Mouse (Mus musculus) heart, embryonic 15.5 days (tissue): Measurements from ENCODE around the gene Stom. TPM values are rescaled to one million over a fixed set of nuclear protein-coding genes. Genes with fewer than 3 reads are reported as not detected.

Source experiments
- ATAC-seq: fragments of 200-750 bp; cut with Nextera tagmentation; replicated peaks from 2 replicates; pipeline ENCODE4 v1.8.0; 2017; ENCODE audit warnings: low read depth, moderate TSS enrichment; ENCODE audit not compliant: insufficient number of reproducible peaks, insufficient read depth, low FRiP score
- H3K27ac ChIP-seq: fragments of 300-500 bp; sonication (generic); 2 replicates; pipeline ENCODE4 v1.5.1; 2015; ENCODE audit warnings: mild to moderate bottlenecking, inconsistent platforms
- H3K27me3 ChIP-seq: fragments of 300-500 bp; sonication (generic); 2 replicates; pipeline ENCODE4 v1.6.1; 2015; ENCODE audit warnings: inconsistent platforms
- H3K36me3 ChIP-seq: fragments of 300-500 bp; sonication (generic); 2 replicates; pipeline ENCODE4 v1.6.1; 2015; ENCODE audit warnings: mild to moderate bottlenecking, inconsistent platforms
- H3K4me1 ChIP-seq: fragments of 300-500 bp; sonication (generic); replicated peaks from 2 replicates; pipeline ENCODE4 v1.6.1; 2015; ENCODE audit warnings: inconsistent platforms
- H3K4me2 ChIP-seq: fragments of 300-500 bp; sonication (generic); 2 replicates; pipeline ENCODE4 v1.6.1; 2015; ENCODE audit warnings: inconsistent platforms, mild to moderate bottlenecking, moderate library complexity
- H3K4me3 ChIP-seq: fragments of 300-500 bp; sonication (generic); 2 replicates; pipeline ENCODE4 v1.5.1; 2015; ENCODE audit warnings: mild to moderate bottlenecking, inconsistent platforms
- H3K9ac ChIP-seq: fragments of 300-500 bp; sonication (generic); 2 replicates; pipeline ENCODE4 v1.6.1; 2015; ENCODE audit warnings: mild to moderate bottlenecking, inconsistent platforms
- H3K9me3 ChIP-seq: fragments of 300-500 bp; sonication (generic); replicated peaks from 2 replicates; pipeline ENCODE4 v1.6.1; 2016; ENCODE audit warnings: inconsistent platforms
- WGBS: fragments of 180-500 bp; shearing (Covaris S2); methylation state at CpG from one replicate; pipeline ENCODE4 v1.1.7; 2015; ENCODE audit warnings: mixed read lengths; 5-methylcytosine and 5-hydroxymethylcytosine counted together
- polyA plus RNA-seq: library from polyadenylated mRNA; unstranded; fragments of >200 nt; fragmentation: Nextera tagmentation; extraction: Ambion mirVana; gene quantifications from 2 replicates; pipeline ENCODE4 v1.2.1, GENCODE M21; 2015

The Stom gene
- 52.2 and 65.6 TPM in 2 replicates for polyA plus RNA-seq

- Histone ChIP-seq H3K4me1 (peaks cover 17% of the 10 kb centered on the region), H3K27me3 (no peaks in the 10 kb centered on the region), H3K27ac (peak within 1 kb of the TSS; percentile 89), H3K4me3 (peak within 1 kb of the TSS; percentile 80), H3K4me2 (peak within 1 kb of the TSS; percentile 94), H3K9ac (peak within 1 kb of the TSS; percentile 76), H3K36me3 (no peaks in the 10 kb centered on the region), H3K9me3 (no peaks in the 10 kb centered on the region)
- under 1% methylated on average over 45 of the region's 45 CpGs for WGBS
- peak; percentile 99 for ATAC-seq
Observed at GRCm38 (mm10) chr2:35336388-35337280, at the start of gene Stom. TSS of gene Stom (minus strand) at chr2:35336976.

DNA sequence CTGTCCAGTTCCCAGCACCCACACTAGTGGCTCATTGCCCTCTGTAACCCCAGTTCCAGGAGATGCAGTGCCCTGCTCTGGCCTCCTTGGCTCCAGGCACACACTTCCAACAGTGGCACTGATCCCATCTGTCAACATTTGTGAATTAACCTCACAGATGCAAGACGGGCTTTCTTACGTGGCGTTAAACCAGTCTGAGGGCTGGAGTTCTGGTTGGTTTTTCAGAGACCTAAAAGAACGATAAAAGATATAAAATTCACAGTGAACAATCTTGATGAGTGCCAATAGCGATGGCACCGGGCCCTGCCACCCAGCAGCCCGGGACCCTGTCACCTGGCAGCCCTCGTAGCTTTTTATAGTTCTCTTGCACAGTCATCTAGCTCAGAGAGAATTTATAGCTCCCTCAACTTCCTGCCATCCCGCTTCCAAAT, 48.7 kb upstream of the Stom start:
- no peak overlapping the region for H3K4me3 ChIP-seq
- no peak overlapping the region for H3K9ac ChIP-seq
- H3K36me3 ChIP-seq, result no peaks in the 10 kb centered on the region
- H3K9me3 ChIP-seq, result 0 out of 2 replicates have a peak, but pooled peaks cover 3% of the 10 kb centered on the region
- H3K4me2 ChIP-seq, result peak overlapping the region; percentile 37
- peak overlapping the region; percentile 75 for H3K27ac ChIP-seq
- peaks cover 10% of the 10 kb centered on the region for H3K4me1 ChIP-seq
- H3K27me3 ChIP-seq, result no peaks in the 10 kb centered on the region
- ATAC-seq, result no peak; the same call in 1 of the 2 replicates
- WGBS, result 41% methylated on average over 9 of the region's 9 CpGs

DNA sequence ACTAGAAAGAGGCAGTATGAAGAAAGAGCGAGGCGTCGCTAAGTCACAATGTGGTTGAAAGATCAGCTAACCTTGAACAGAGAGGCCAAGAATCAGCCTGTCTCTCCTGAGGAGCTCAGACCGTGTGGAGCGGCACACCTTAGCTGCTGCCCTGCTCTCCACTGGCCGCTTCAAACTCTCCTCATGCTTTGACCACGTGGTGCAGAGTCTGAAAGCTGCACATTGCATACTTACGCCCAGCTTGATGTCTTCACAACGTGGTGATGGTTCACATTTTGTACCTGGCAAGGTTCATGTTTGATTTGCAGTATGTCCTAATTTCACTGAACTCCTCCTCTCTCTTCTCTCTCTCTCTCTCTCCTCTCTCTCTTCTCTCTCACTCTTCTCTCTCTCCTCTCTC, 42.5 kb upstream of the Stom start:
- Histone ChIP-seq H3K9me3 (no peaks in the 10 kb centered on the region), H3K4me3 (no peak overlapping the region)
- no peak for ATAC-seq

DNA sequence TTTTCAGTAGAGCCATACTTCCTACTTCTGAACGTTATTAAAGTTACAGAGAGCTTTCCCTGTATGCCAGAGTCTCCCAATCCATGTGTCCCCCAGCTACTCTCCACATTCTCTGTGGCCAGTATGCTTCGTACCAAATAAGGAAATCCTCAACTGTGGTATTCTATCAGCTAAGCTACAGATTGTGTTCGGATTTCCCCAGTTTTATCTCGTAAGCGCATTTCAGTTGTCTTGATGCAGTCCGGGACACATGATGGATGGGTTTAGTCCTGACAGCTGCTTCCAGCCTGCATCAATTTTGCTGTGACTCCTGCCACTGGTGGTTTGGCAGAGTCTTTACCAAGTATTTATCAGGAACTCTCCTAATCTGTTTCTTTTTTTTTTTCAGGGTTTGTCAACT, 40.8 kb upstream of the Stom start:
- no peak overlapping the region for H3K4me3 ChIP-seq
- no peak for ATAC-seq
- H3K9ac ChIP-seq, result no peak overlapping the region
- no peaks in the 10 kb centered on the region for H3K27me3 ChIP-seq
- H3K36me3 ChIP-seq, result no peaks in the 10 kb centered on the region
- H3K9me3 ChIP-seq, result no peaks in the 10 kb centered on the region
- no peak overlapping the region for H3K27ac ChIP-seq
- WGBS, result 14% methylated on average over 6 of the region's 6 CpGs
- 0 out of 2 replicates have a peak, but pooled peaks cover 2% of the 10 kb centered on the region for H3K4me1 ChIP-seq
- no peak overlapping the region for H3K4me2 ChIP-seq

More for the DNA sequence above, 42.5 kb upstream of the Stom start:
- 0 out of 2 replicates have a peak, but pooled peaks cover 2% of the 10 kb centered on the region for H3K4me1 ChIP-seq
- H3K27me3 ChIP-seq, result no peaks in the 10 kb centered on the region
- no peak overlapping the region for H3K4me2 ChIP-seq
- WGBS, result 65% methylated on average over 9 of the region's 9 CpGs
- no peaks in the 10 kb centered on the region for H3K36me3 ChIP-seq
- no peak overlapping the region for H3K27ac ChIP-seq
- H3K9ac ChIP-seq, result no peak overlapping the region

GRCm38 (mm10) chr2:35373003-35373402, 36.2 kb upstream of the Stom start:
- H3K4me2 ChIP-seq, result no peak overlapping the region
- ATAC-seq, result no peak
- H3K36me3 ChIP-seq, result no peaks in the 10 kb centered on the region
- no peak overlapping the region for H3K4me3 ChIP-seq
- no peak overlapping the region for H3K27ac ChIP-seq
- 24% methylated on average over 3 of the region's 3 CpGs for WGBS
- no peaks in the 10 kb centered on the region for H3K9me3 ChIP-seq
- H3K27me3 ChIP-seq, result no peaks in the 10 kb centered on the region
- H3K4me1 ChIP-seq, result 0 out of 2 replicates have a peak, but pooled peaks cover 2% of the 10 kb centered on the region
- H3K9ac ChIP-seq, result no peak overlapping the region

DNA sequence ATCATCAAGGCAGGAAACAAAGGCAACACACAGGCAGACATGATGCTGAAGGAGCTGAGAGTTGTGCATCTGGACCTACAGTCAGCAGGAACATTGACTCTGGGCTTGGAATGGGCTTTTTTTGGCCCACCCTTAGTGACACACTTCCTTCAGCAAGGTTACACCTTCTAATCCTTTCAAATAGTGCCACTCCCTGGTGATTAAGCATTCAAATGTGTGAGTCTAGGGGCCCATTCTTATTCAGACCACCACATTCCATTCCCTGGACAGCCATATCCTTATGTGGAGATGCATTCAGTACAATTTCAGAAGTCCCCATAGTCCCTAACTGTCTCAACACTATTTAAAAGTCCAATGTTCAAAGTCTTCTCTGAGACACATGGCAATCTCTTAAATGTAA, 33.9 kb upstream of the Stom start:
- Histone ChIP-seq H3K4me2 (no peak overlapping the region), H3K4me1 (no peaks in the 10 kb centered on the region), H3K4me3 (no peak overlapping the region), H3K27me3 (no peaks in the 10 kb centered on the region), H3K36me3 (no peaks in the 10 kb centered on the region), H3K9ac (no peak overlapping the region), H3K27ac (no peak overlapping the region), H3K9me3 (no peaks in the 10 kb centered on the region)
- no peak for ATAC-seq

- 36% methylated on average over 2 of the region's 2 CpGs for WGBS
- Histone ChIP-seq H3K4me1 (no peaks in the 10 kb centered on the region), H3K27ac (no peak within 1 kb of the TSS), H3K4me2 (no peak within 1 kb of the TSS), H3K4me3 (no peak within 1 kb of the TSS), H3K27me3 (no peaks in the 10 kb centered on the region), H3K9me3 (no peaks in the 10 kb centered on the region), H3K9ac (no peak within 1 kb of the TSS), H3K36me3 (no peaks in the 10 kb centered on the region)
- ATAC-seq, result no peak
Observed at GRCm38 (mm10) chr2:35367629-35368028, 30.9 kb upstream of the Stom start, which contains the start of gene 4930568D16Rik. TSS of gene 4930568D16Rik (minus strand) at chr2:35367729.

DNA sequence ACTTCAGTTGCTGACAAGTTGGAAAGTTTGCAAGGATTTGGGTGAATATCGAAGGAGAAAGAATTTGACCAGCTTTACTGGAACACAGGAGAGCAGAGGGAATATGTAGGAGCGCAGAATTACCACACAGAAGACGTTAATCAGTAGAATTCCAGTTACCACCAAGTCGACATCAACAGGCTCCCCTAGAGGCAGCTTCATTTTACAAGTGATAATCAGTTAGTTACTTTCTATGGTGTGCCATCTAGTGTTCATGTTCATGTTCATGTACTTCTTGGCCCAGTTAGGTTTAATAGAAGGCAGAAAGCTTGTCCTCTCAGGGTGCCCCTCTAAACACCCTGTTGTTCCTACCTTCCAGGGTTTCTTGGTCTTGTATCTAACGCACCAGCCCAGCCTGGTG, 12.4 kb upstream of the Stom start:
- no peak for ATAC-seq
- H3K4me3 ChIP-seq, result no peak overlapping the region

GRCm38 (mm10) chr2:35345984-35346383, 9.2 kb upstream of the Stom start:
- no peak for ATAC-seq
- Histone ChIP-seq H3K27ac (no peak overlapping the region), H3K4me3 (no peak overlapping the region), H3K36me3 (no peaks in the 10 kb centered on the region), H3K9me3 (no peaks in the 10 kb centered on the region), H3K27me3 (no peaks in the 10 kb centered on the region), H3K4me2 (no peak overlapping the region), H3K9ac (no peak overlapping the region), H3K4me1 (no peaks in the 10 kb centered on the region)
- WGBS, result 57% methylated on average over 2 of the region's 2 CpGs

More for the DNA sequence above, 12.4 kb upstream of the Stom start:
- Histone ChIP-seq H3K9ac (no peak overlapping the region), H3K4me1 (no peaks in the 10 kb centered on the region), H3K27me3 (no peaks in the 10 kb centered on the region), H3K27ac (no peak overlapping the region), H3K9me3 (no peaks in the 10 kb centered on the region), H3K4me2 (no peak overlapping the region), H3K36me3 (no peaks in the 10 kb centered on the region)
- 39% methylated on average over 5 of the region's 5 CpGs for WGBS

DNA sequence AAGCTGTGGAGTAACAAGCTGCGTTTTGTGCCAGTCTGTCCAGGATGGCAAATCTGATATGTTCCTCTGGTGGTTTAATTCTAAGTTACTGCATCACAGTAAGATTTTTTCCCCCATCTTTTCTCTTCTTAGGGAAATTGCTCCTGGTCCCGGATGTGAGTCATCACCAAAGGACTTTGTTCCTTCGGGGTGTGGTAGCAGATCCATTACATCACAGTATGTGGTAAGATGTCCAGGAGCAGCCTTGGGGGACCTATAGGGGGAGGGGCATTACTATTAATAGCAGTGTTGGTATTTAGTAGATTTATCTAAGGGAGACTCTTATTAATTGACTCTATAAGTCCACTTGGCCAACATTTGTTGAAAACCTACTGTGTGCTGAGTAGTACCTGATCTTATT, 5.8 kb upstream of the Stom start:
- Histone ChIP-seq H3K27ac (no peak overlapping the region), H3K4me1 (no peaks in the 10 kb centered on the region), H3K4me2 (no peak overlapping the region), H3K27me3 (no peaks in the 10 kb centered on the region), H3K9me3 (no peaks in the 10 kb centered on the region), H3K36me3 (no peaks in the 10 kb centered on the region), H3K9ac (no peak overlapping the region), H3K4me3 (no peak overlapping the region)
- WGBS, result 60% methylated on average over 3 of the region's 3 CpGs
- no peak for ATAC-seq

DNA sequence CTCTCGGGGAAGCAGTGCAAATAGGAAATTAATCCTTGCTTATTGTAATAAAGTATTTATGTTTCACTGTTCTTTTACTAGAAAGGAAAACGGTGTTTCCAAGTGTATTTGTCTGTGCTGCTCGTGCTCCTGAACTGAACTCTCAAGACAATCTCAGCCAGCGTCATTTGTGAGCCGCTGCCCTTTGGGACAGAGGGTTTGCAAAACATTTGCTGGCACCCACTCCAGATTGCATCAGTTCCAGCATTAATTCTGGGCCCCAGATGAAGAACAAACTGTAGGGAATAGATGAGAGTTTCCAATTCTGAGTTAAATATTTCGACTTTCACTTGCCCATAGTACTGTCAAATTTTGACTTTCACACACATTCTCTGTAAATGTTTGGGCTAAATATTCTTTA, 1.9 kb upstream of the Stom start:
- ATAC-seq, result no peak
- Histone ChIP-seq H3K27me3 (no peaks in the 10 kb centered on the region), H3K36me3 (no peaks in the 10 kb centered on the region), H3K9ac (no peak overlapping the region), H3K4me2 (no peak overlapping the region), H3K4me1 (peaks cover 17% of the 10 kb centered on the region), H3K4me3 (no peak overlapping the region), H3K27ac (0 out of 2 replicates have a peak overlapping the region, but pooled peaks have one; percentile 26), H3K9me3 (no peaks in the 10 kb centered on the region)
- 62% methylated on average over 6 of the region's 6 CpGs for WGBS

GRCm38 (mm10) chr2:35338036-35338435, 1.3 kb upstream of the Stom start:
- 76% methylated on average over 1 of the region's 1 CpGs for whole genome bisulfite sequencing
- H3K27me3 ChIP-seq, result no peaks in the 10 kb centered on the region
- no peak overlapping the region for H3K27ac ChIP-seq

More at GRCm38 (mm10) chr2:35338036-35338435, 1.3 kb upstream of the Stom start:
- ATAC-seq, result no peak
- no peak overlapping the region for H3K9ac ChIP-seq
- H3K4me2 ChIP-seq, result no peak overlapping the region
- H3K4me1 ChIP-seq, result peaks cover 17% of the 10 kb centered on the region
- no peaks in the 10 kb centered on the region for H3K9me3 ChIP-seq
- H3K36me3 ChIP-seq, result no peaks in the 10 kb centered on the region
- H3K4me3 ChIP-seq, result no peak overlapping the region
